Mouse (Mus musculus) left cerebral cortex, adult 2 months (tissue): Measurements from ENCODE around the gene Hnrnpul2. TPM values are rescaled to one million over a fixed set of nuclear protein-coding genes. Genes with fewer than 3 reads are reported as not detected.
A peak's percentile ranks its signal among the peaks of the same experiment; 100 is the strongest.
"Not testable (repeated sequence)": the region's sequence is repeated elsewhere in the genome, so short reads cannot be mapped to it uniquely, and the experiment has no call there.

Experiments used
- DNase-seq, 2 experiments: peaks; one replicate each; pipeline ENCODE4 v3.0.0; 2021 to 2022; ENCODE audit warnings: low spot score in 2 of 2, mixed read lengths in 1 of 2; ENCODE audit errors: extremely low spot score in 1 of 2
- H3K27ac ChIP-seq: fragments of 200-600 bp; 2 replicates; pipeline ENCODE4 v1.8.1; 2022
- H3K4me3 ChIP-seq: fragments of 200-600 bp; 2 replicates; pipeline ENCODE4 v1.8.1; 2022
- CTCF ChIP-seq: fragments of 200-600 bp; IDR thresholded peaks from 2 replicates; pipeline ENCODE4 v1.8.1; 2022; ENCODE audit warnings: antibody characterized with exemption, mild to moderate bottlenecking, moderate library complexity
- intact Hi-C: fragments of 180-260 bp; cut with DNase I; formaldehyde crosslinking; loops from one replicate; pipeline ENCODE4 v1.15.1; 2025
- total RNA-seq, 2 experiments: library from RNA; stranded (reverse); gene quantifications; 2 replicates each; pipeline ENCODE4 v1.2.3; 2021

Gene Hnrnpul2
- total RNA-seq, 2 experiments from 2014 or later = 125 to 129 TPM

GRCm38 (mm10) chr19:8820424-8820956 is 680 bp downstream of the Hnrnpul2 start:
- DNase-seq = no peak
- intact Hi-C loops = loop anchor here (2.0 kb wide), 1 partner anchor 16 kb away; the partner anchor contains the start of gene Bscl2
- H3K27ac ChIP-seq = peak overlapping the region; percentile 98
- no peak for TF ChIP-seq CTCF
- H3K4me3 ChIP-seq = peak overlapping the region; percentile 71

DNA sequence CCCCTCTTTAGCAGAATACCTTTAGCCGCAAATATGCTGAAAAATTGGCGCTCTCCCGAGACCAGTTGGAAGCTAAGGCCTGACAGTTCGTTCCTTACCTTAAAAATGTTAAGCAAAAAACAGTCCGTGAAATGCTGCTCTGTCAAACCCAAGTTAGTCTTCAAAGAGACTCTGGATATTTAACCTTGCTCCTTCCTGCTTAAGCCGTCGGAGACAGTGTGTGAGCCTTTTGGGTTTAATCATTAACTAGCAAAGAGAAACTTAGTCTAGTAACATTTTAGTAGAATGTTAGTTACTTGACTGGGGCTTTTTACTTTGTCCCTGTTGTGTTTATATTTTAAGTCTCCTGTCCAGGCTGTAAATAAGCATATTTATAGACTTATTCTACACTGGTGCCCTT is 1.3 kb downstream of the Hnrnpul2 start:
- DNase-seq = no peak
- TF ChIP-seq CTCF = no peak
- intact Hi-C loops = loop anchor here (1.0 to 2.0 kb wide), 2 partner anchors 11 to 16 kb away; partner anchors contain the start of gene Bscl2
- Histone ChIP-seq H3K4me3 (peak overlapping the region; percentile 71), H3K27ac (peak overlapping the region; percentile 11)

GRCm38 (mm10) chr19:8822696-8823095 is 2.9 kb downstream of the Hnrnpul2 start:
- intact Hi-C loops = no loop called here
- Histone ChIP-seq H3K4me3 (peak overlapping the region; percentile 71), H3K27ac (no peak overlapping the region)
- no peak for TF ChIP-seq CTCF
- no peak for DNase-seq

GRCm38 (mm10) chr19:8829660-8830059 is 9.8 kb downstream of the Hnrnpul2 start, which contains the start of gene AC129217.1:
Gene AC129217.1 (plus strand): TSS chr19:8829773.
- DNase-seq = no peak
- TF ChIP-seq CTCF = no peak
- Histone ChIP-seq H3K4me3 (no peak within 1 kb of the TSS), H3K27ac (0 out of 2 replicates have a peak within 1 kb of the TSS, but pooled peaks have one; percentile 1)
- intact Hi-C loops = no loop called here

DNA sequence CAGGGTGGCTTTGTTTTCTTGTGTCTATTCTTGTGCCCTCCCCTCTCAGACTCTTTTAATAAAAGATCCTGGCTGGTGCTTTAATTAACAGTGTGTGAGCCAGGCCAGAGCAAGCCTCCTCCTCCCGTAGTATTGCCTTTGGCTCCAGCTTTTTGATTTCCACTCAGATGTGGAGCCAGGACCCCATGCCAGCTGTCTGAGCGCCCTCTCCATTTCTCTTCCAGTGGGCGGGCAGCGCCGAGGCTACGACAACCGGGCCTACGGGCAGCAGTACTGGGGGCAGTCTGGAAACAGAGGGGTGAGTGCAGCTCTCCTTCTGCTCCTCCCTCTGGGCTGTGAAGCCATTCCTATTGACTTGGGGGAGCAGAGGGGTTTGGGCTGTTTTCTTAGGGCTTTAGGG is 10.9 kb downstream of the Hnrnpul2 start:
- TF ChIP-seq CTCF = no peak
- intact Hi-C loops = no loop called here
- no peak overlapping the region for H3K4me3 ChIP-seq
- H3K27ac ChIP-seq = no peak overlapping the region
- DNase-seq = no peak

- Histone ChIP-seq H3K27ac (no peak overlapping the region), H3K4me3 (no peak overlapping the region)
- DNase-seq = no peak
- intact Hi-C loops = no loop called here
- peak; percentile 5; the same call in 1 of the 2 replicates for TF ChIP-seq CTCF
These were observed 11.5 kb downstream of the Hnrnpul2 start for GRCm38 (mm10) chr19:8831262-8831661.

DNA sequence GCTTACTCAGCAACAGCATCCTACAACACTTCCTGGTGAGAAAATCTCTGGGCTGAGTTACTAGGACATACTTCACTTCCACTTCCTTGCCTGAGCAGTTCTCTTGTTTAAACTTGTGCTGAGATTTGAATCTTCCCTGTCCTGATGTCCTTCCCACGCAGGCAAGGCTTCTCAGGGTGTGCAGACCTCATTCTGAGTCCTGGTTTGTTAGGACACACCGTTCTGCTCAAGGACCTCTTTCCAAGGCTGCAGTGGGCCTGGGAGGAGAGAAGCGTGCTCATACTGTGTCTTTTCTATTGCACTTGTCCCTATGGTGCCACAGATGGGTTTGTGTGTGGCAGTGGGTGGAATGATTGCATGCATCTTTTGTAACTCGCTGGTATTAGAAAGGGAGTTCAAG is 13.2 kb downstream of the Hnrnpul2 start:
- intact Hi-C loops = loop anchor here (1.0 kb wide), 1 partner anchor 12 kb away; no protein-coding TSS in a partner anchor
- no peak for TF ChIP-seq CTCF
- H3K27ac ChIP-seq = no peak overlapping the region
- DNase-seq = no peak
- H3K4me3 ChIP-seq = no peak overlapping the region

GRCm38 (mm10) chr19:8836327-8836726 is 16.5 kb downstream of the Hnrnpul2 start:
- H3K27ac ChIP-seq = peak overlapping the region; percentile 98; the same call in 1 of the 2 replicates
- not testable (repeated sequence) for H3K4me3 ChIP-seq, DNase-seq
- intact Hi-C loops = loop anchor here (2.0 kb wide), 1 partner anchor 16 kb away; the partner anchor contains the start of gene Hnrnpul2

- peak within 1 kb of the TSS; percentile 98 for H3K27ac ChIP-seq
- H3K4me3 ChIP-seq = peak within 1 kb of the TSS; percentile 82
- DNase-seq = peak; percentile 80 to 86
- TF ChIP-seq CTCF = peak; percentile 72
- intact Hi-C loops = loop anchor here (2.0 kb wide), 1 partner anchor 17 kb away; the partner anchor contains the start of gene Hnrnpul2
These were observed 17.5 kb downstream of the Hnrnpul2 start, which contains the start of gene Bscl2 for GRCm38 (mm10) chr19:8837251-8837791. Gene Bscl2 (plus strand): TSS chr19:8837467.

DNA sequence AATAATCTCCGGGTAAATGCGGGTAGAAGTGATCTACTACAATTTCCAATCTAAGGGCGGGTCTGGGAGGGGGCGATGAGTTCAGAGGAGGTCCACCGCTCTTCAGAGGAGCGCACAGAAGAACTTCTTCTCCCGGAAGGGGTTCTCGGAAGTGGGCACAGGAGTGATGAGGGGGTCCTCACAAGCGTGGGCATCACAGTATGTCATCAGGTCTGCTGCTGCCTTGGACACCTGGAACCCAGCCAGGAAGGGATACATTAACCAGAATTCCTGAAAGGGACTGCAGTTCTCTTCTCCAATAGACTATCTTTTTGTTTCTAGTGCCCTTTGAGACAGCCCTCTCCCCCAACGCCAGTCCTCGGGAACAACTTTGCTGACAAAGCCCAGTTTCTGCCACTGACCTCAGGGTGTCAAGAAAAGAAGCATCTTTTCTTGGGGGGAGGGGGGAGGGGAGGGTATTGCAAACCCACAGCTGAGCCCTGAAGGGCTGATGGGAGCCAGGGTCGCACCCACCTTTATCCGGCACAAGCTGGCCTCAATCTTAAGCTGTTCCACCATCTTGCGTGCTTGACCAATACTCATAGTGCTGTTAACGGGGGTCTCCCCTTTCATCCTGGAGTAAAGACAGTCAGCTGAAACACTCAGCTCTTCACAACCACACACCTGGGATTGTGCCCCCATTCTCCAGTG is 18.4 kb downstream of the Hnrnpul2 start:
- TF ChIP-seq CTCF = no peak
- intact Hi-C loops = no loop called here
- Histone ChIP-seq H3K27ac (peak overlapping the region; percentile 98), H3K4me3 (peak overlapping the region; percentile 82)
- DNase-seq = peak; percentile 31 to 49

DNA sequence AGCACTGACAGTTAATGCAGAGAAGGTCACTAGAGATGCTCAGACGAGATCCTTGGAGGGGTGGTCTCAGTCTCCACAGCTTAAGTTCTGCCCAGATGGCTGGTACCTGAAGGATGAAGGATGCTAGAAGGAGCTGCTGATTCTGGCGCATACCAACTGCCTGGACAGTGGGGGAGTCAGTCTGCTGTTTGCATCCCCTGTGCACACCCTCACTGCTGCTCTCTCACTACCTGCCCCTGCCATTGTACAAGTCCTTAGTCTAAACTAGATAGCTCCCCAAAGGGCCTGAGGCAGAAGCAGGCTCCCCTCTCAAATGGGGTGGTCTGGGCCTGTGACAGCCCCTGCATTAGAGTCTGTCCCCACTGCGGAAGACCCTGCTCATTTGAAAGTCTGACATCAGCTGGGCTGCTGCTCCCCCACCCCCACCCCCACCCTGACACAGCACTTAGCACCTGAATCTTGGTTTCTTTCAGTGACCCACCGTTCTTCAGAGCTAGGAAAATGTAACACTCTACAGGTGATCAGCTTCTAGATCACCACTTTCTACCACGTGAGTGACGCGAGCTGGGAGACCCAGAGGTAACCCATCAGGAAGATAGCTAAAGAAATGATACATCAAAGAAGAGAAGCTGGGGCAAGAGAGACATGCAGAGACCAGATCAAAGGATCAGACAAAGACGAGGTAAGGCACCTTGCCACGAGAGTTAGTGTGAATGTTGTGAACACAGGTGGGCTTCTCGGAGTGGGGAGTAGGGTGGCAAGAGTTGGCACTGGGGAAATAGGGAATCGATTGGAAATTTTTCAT is 19.5 kb downstream of the Hnrnpul2 start, which contains the start of gene Gng3:
TSS of gene Gng3 (minus strand) at position 92 of the 805 bp plus-strand sequence.
- intact Hi-C loops = no loop called here
- no peak for TF ChIP-seq CTCF

More for the DNA sequence above, 19.5 kb downstream of the Hnrnpul2 start, which contains the start of gene Gng3:
- Histone ChIP-seq H3K27ac (peak within 1 kb of the TSS; percentile 98), H3K4me3 (peak within 1 kb of the TSS; percentile 82)
- peak; percentile 83 to 85 for DNase-seq
